Mouse (Mus musculus) embryonic facial prominence, embryonic 11.5 days (tissue): ENCODE data around the gene Dip2a. TPM values are rescaled to one million over a fixed set of nuclear protein-coding genes. Genes with fewer than 3 reads are reported as not detected.

Experiments
- ATAC-seq: fragments of 200-750 bp; cut with Nextera tagmentation; replicated peaks from 2 replicates; pipeline ENCODE4 v1.8.0; 2017; ENCODE audit warnings: low read depth; ENCODE audit not compliant: insufficient number of reproducible peaks, low FRiP score, low TSS enrichment
- DNase-seq: peaks from one replicate; pipeline ENCODE4 v3.0.0-alpha.2; 2015; ENCODE audit warnings: low spot score
- H3K27ac ChIP-seq: fragments of 300-500 bp; sonication (generic); replicated peaks from 2 replicates; pipeline ENCODE4 v1.5.1; 2014; ENCODE audit warnings: mild to moderate bottlenecking, low read depth, low read length, control low read depth
- H3K27me3 ChIP-seq: fragments of 300-500 bp; sonication (generic); 2 replicates; pipeline ENCODE4 v1.6.1; 2014; ENCODE audit warnings: mild to moderate bottlenecking, low read length, moderate library complexity, mixed read lengths; ENCODE audit not compliant: control insufficient read depth, insufficient read depth
- H3K36me3 ChIP-seq: fragments of 300-500 bp; sonication (generic); replicated peaks from 2 replicates; pipeline ENCODE4 v1.6.1; 2014; ENCODE audit warnings: low read depth, mild to moderate bottlenecking, low read length, moderate library complexity, mixed read lengths; ENCODE audit not compliant: control insufficient read depth, insufficient read depth
- H3K4me1 ChIP-seq: fragments of 300-500 bp; sonication (generic); 2 replicates; pipeline ENCODE4 v1.6.1; 2014; ENCODE audit warnings: low read length, mixed read lengths; ENCODE audit not compliant: control insufficient read depth, insufficient read depth
- H3K4me2 ChIP-seq: fragments of 300-500 bp; sonication (generic); 2 replicates; pipeline ENCODE4 v1.6.1; 2014; ENCODE audit warnings: low read depth, mild to moderate bottlenecking, control low read depth, low read length, moderate library complexity
- H3K4me3 ChIP-seq: fragments of 300-500 bp; sonication (generic); 2 replicates; pipeline ENCODE4 v1.5.1; 2014; ENCODE audit warnings: low read depth, low read length, control low read depth
- H3K9ac ChIP-seq: fragments of 300-500 bp; sonication (generic); replicated peaks from 2 replicates; pipeline ENCODE4 v1.6.1; 2014; ENCODE audit warnings: mild to moderate bottlenecking, control low read depth, low read length
- H3K9me3 ChIP-seq: fragments of 300-500 bp; sonication (generic); replicated peaks from 2 replicates; pipeline ENCODE4 v1.6.1; 2016; ENCODE audit warnings: mild to moderate bottlenecking, low read length, inconsistent platforms, mixed read lengths; ENCODE audit not compliant: control insufficient read depth
- WGBS: fragments of 180-500 bp; shearing (Covaris S2); extraction: QIAGEN DNeasy Blood & Tissue Kit; methylation state at CpG from one replicate; pipeline ENCODE4 v1.1.7; 2014; 5-methylcytosine and 5-hydroxymethylcytosine counted together
- polyA plus RNA-seq: library from polyadenylated mRNA; unstranded; fragments of >200 nt; fragmentation: Nextera tagmentation; extraction: Ambion mirVana; gene quantifications from 2 replicates; pipeline ENCODE4 v1.2.1, GENCODE M21; 2014

Gene Dip2a
- polyA plus RNA-seq, 1 experiment from 2014 or later, result 3.9 TPM

GRCm38 (mm10) chr10:76229627-76230026 lies 115.5 kb downstream of the Dip2a start:
- H3K4me2 ChIP-seq, result no peak overlapping the region
- no peaks in the 10 kb centered on the region for H3K9me3 ChIP-seq
- H3K9ac ChIP-seq, result no peak overlapping the region
- ATAC-seq (no peak), DNase-seq (no peak)
- 61% methylated on average over 1 of the region's 1 CpGs for WGBS
- H3K27ac ChIP-seq, result no peak overlapping the region
- no peaks in the 10 kb centered on the region for H3K36me3 ChIP-seq
- no peaks in the 10 kb centered on the region for H3K27me3 ChIP-seq
- H3K4me3 ChIP-seq, result no peak overlapping the region
- H3K4me1 ChIP-seq, result no peaks in the 10 kb centered on the region

- no peak overlapping the region for H3K27ac ChIP-seq
These were observed 119.1 kb downstream of the Dip2a start for GRCm38 (mm10) chr10:76225944-76226343.

GRCm38 (mm10) chr10:76218240-76218639 lies 126.9 kb downstream of the Dip2a start:
- DNase-seq (no peak), ATAC-seq (no peak)
- H3K4me1 ChIP-seq, result no peaks in the 10 kb centered on the region
- H3K27me3 ChIP-seq, result no peaks in the 10 kb centered on the region
- peaks cover 18% of the 10 kb centered on the region for H3K36me3 ChIP-seq
- H3K4me3 ChIP-seq, result no peak overlapping the region
- 81% methylated on average over 9 of the region's 9 CpGs for WGBS
- H3K9me3 ChIP-seq, result no peaks in the 10 kb centered on the region
- H3K9ac ChIP-seq, result no peak overlapping the region
- H3K27ac ChIP-seq, result no peak overlapping the region
- H3K4me2 ChIP-seq, result no peak overlapping the region

More at GRCm38 (mm10) chr10:76225944-76226343, 119.1 kb downstream of the Dip2a start:
- Histone ChIP-seq H3K9ac (no peak overlapping the region), H3K4me3 (no peak overlapping the region), H3K27me3 (no peaks in the 10 kb centered on the region), H3K36me3 (peaks cover 2% of the 10 kb centered on the region; the same call in 1 of the 2 replicates), H3K4me1 (no peaks in the 10 kb centered on the region), H3K4me2 (no peak overlapping the region), H3K9me3 (no peaks in the 10 kb centered on the region)
- DNase-seq (no peak), ATAC-seq (no peak)
- WGBS, result 94% methylated on average over 11 of the region's 11 CpGs

GRCm38 (mm10) chr10:76217056-76217455 lies 128.0 kb downstream of the Dip2a start:
- no peak overlapping the region for H3K9ac ChIP-seq
- DNase-seq, result no peak
- no peak overlapping the region for H3K27ac ChIP-seq
- H3K27me3 ChIP-seq, result no peaks in the 10 kb centered on the region
- no peak overlapping the region for H3K4me3 ChIP-seq
- ATAC-seq, result no peak
- H3K36me3 ChIP-seq, result peaks cover 15% of the 10 kb centered on the region
- H3K4me1 ChIP-seq, result no peaks in the 10 kb centered on the region
- no peak overlapping the region for H3K4me2 ChIP-seq
- WGBS, result 97% methylated on average over 17 of the region's 17 CpGs
- H3K9me3 ChIP-seq, result no peaks in the 10 kb centered on the region

GRCm38 (mm10) chr10:76214161-76214560 lies 130.9 kb downstream of the Dip2a start:
- H3K9ac ChIP-seq, result no peak overlapping the region
- 89% methylated on average over 4 of the region's 4 CpGs for WGBS
- H3K4me3 ChIP-seq, result no peak overlapping the region
- no peaks in the 10 kb centered on the region for H3K4me1 ChIP-seq
- DNase-seq (no peak), ATAC-seq (no peak)
- no peak overlapping the region for H3K4me2 ChIP-seq
- no peaks in the 10 kb centered on the region for H3K9me3 ChIP-seq
- no peak overlapping the region for H3K27ac ChIP-seq
- peaks cover 12% of the 10 kb centered on the region for H3K36me3 ChIP-seq
- H3K27me3 ChIP-seq, result no peaks in the 10 kb centered on the region

- DNase-seq (no peak), ATAC-seq (no peak)
- H3K9ac ChIP-seq, result no peak overlapping the region
- 91% methylated on average over 6 of the region's 6 CpGs for WGBS
- no peak overlapping the region for H3K4me3 ChIP-seq
- no peaks in the 10 kb centered on the region for H3K27me3 ChIP-seq
- no peaks in the 10 kb centered on the region for H3K4me1 ChIP-seq
- H3K4me2 ChIP-seq, result no peak overlapping the region
- peaks cover 15% of the 10 kb centered on the region for H3K36me3 ChIP-seq
- no peak overlapping the region for H3K27ac ChIP-seq
- no peaks in the 10 kb centered on the region for H3K9me3 ChIP-seq
These were observed 133.0 kb downstream of the Dip2a start for GRCm38 (mm10) chr10:76212121-76212520.

- 96% methylated on average over 7 of the region's 7 CpGs for WGBS
- Histone ChIP-seq H3K4me3 (no peak overlapping the region), H3K27me3 (no peaks in the 10 kb centered on the region), H3K27ac (no peak overlapping the region), H3K4me2 (no peak overlapping the region), H3K9me3 (no peaks in the 10 kb centered on the region), H3K36me3 (peaks cover 8% of the 10 kb centered on the region), H3K9ac (no peak overlapping the region), H3K4me1 (no peaks in the 10 kb centered on the region)
- DNase-seq (no peak), ATAC-seq (no peak)
These were observed 134.3 kb downstream of the Dip2a start for GRCm38 (mm10) chr10:76210806-76211205.
